Mouse (Mus musculus): Measurements from ENCODE around the gene Rp9.
"Not testable (repeated sequence)": the region's sequence is repeated elsewhere in the genome, so short reads cannot be mapped to it uniquely, and the experiment has no call there.

The Rp9 gene

GRCm38 (mm10) chr9:22419877-22420276 lies 49.7 kb downstream of the Rp9 start:
- DNase-seq (ENCODE audit: low spot score), result no peak

GRCm38 (mm10) chr9:22417547-22417946 lies 52.0 kb downstream of the Rp9 start:
- no peak for DNase-seq (ENCODE audit: low spot score)

- no peak for DNase-seq (ENCODE audit: low spot score)
Measured at GRCm38 (mm10) chr9:22416187-22416586, 53.4 kb downstream of the Rp9 start.

- DNase-seq (ENCODE audit: low spot score), result peak; percentile 97
Measured at GRCm38 (mm10) chr9:22411002-22411857, 58.3 kb downstream of the Rp9 start, which contains the start of gene 9530077C05Rik. 9530077C05Rik (plus strand) TSS chr9:22411513.

GRCm38 (mm10) chr9:22409501-22409900 lies 60.0 kb downstream of the Rp9 start:
- DNase-seq (ENCODE audit: low spot score), result no peak

GRCm38 (mm10) chr9:22408344-22408743 lies 61.2 kb downstream of the Rp9 start:
- not testable (repeated sequence) for DNase-seq (ENCODE audit: low spot score)

GRCm38 (mm10) chr9:22407633-22408032 lies 61.9 kb downstream of the Rp9 start:
- not testable (repeated sequence) for DNase-seq (ENCODE audit: low spot score)

GRCm38 (mm10) chr9:22405414-22405813 lies 64.1 kb downstream of the Rp9 start:
- DNase-seq (ENCODE audit: low spot score), result no peak

- DNase-seq (ENCODE audit: low spot score), result not testable (repeated sequence)
Measured at GRCm38 (mm10) chr9:22403501-22403900, 66.0 kb downstream of the Rp9 start.

GRCm38 (mm10) chr9:22402976-22403375 lies 66.6 kb downstream of the Rp9 start:
- DNase-seq (ENCODE audit: low spot score), result no peak

- DNase-seq (ENCODE audit: low spot score), result no peak
Measured at GRCm38 (mm10) chr9:22402001-22402400, 67.5 kb downstream of the Rp9 start.

- DNase-seq (ENCODE audit: low spot score), result no peak
Measured at GRCm38 (mm10) chr9:22399021-22399420, 70.5 kb downstream of the Rp9 start.

GRCm38 (mm10) chr9:22394725-22395124 lies 74.8 kb downstream of the Rp9 start:
- no peak for DNase-seq (ENCODE audit: low spot score)

GRCm38 (mm10) chr9:22390390-22390789 lies 79.2 kb downstream of the Rp9 start:
- no peak for DNase-seq (ENCODE audit: low spot score)

GRCm38 (mm10) chr9:22389736-22390245 lies 79.8 kb downstream of the Rp9 start:
- DNase-seq (ENCODE audit: low spot score), result no peak

- peak; percentile 62 for DNase-seq (ENCODE audit: low spot score)
Measured at GRCm38 (mm10) chr9:22389021-22389476, 80.5 kb downstream of the Rp9 start, which contains the start of gene Anln. Anln (minus strand) TSS chr9:22389188.

GRCm38 (mm10) chr9:22388401-22388980 lies 81.1 kb downstream of the Rp9 start:
- DNase-seq (ENCODE audit: low spot score), result no peak

GRCm38 (mm10) chr9:22387901-22388300 lies 81.6 kb downstream of the Rp9 start:
- DNase-seq (ENCODE audit: low spot score), result no peak

GRCm38 (mm10) chr9:22385890-22386289 lies 83.7 kb downstream of the Rp9 start:
- no peak for DNase-seq (ENCODE audit: low spot score)

GRCm38 (mm10) chr9:22376086-22376485 lies 93.5 kb downstream of the Rp9 start:
- DNase-seq (ENCODE audit: low spot score), result peak; percentile 28

- no peak for DNase-seq (ENCODE audit: low spot score)
Measured at GRCm38 (mm10) chr9:22372760-22373159, 96.8 kb downstream of the Rp9 start.

- no peak for DNase-seq (ENCODE audit: low spot score)
Measured at GRCm38 (mm10) chr9:22368030-22368429, 101.5 kb downstream of the Rp9 start.

GRCm38 (mm10) chr9:22366621-22367020 lies 102.9 kb downstream of the Rp9 start:
- DNase-seq (ENCODE audit: low spot score), result no peak

Measured in left cerebral cortex, adult 11 months (tissue).